Mouse (Mus musculus): ENCODE measurements at regions not wholly inside any gene's neighbourhood (a gene's known extent, or its start where the extent isn't known, plus 50 kb on each side); places are given as distances from the start of the nearest gene placed in this dataset.

DNA sequence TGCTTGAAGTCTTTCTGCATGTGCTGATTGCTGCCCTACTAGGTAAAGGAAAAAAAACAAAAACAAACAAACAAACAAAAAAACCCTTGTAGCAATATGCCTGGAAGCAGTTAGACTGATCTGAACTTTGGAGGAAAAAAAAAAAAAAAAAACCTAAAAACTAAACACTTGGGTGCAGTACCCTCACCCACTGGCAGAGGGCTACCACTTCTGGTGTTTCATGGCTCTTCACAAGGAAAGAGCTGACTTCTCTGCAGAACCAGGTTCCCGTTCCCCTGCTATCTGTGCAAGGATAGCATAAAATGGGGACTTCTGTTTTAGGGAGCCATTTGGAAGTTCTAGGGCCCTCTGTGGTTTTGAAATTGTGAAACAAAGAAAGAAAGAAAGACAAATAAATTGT lies 52.2 kb upstream of the Otud4 start:
- Histone ChIP-seq H3K27ac (ENCODE audit: control insufficient read depth, insufficient read depth, low read length) (no peak overlapping the region), H3K27me3 (ENCODE audit: control insufficient read depth, insufficient read depth, low read length) (no peaks in the 10 kb centered on the region), H3K4me1 (replicated peaks; ENCODE audit: control insufficient read depth, insufficient read depth, low read length) (no peaks in the 10 kb centered on the region), H3K4me3 (ENCODE audit: control insufficient read depth, insufficient read depth, low read length) (no peak overlapping the region), H3K36me3 (ENCODE audit: control insufficient read depth, insufficient read depth, low read length) (no peaks in the 10 kb centered on the region)
- peak; percentile 46 for DNase-seq
- TF ChIP-seq CTCF (IDR thresholded peaks at IDR 0.05; ENCODE audit: borderline replicate concordance, control insufficient read depth, extremely low read depth, insufficient read depth, low read length, poor library complexity) (no peak), POLR2A (IDR thresholded peaks at IDR 0.05; ENCODE audit: control insufficient read depth, extremely low read depth, insufficient read depth, low read length, poor library complexity) (no peak)
- WGBS, result 11% methylated on average over 1 of the region's 1 CpGs

GRCm38 (mm10) chr8:79584966-79585365 lies 54.5 kb upstream of the Otud4 start:
- H3K4me3 ChIP-seq (ENCODE audit: control insufficient read depth, insufficient read depth, low read length), result no peak overlapping the region
- 43% methylated on average over 3 of the region's 3 CpGs for WGBS

GRCm38 (mm10) chr8:79583326-79583725 lies 56.1 kb upstream of the Otud4 start:
- DNase-seq, result peak; percentile 16
- TF ChIP-seq CTCF (IDR thresholded peaks at IDR 0.05; ENCODE audit: borderline replicate concordance, control insufficient read depth, extremely low read depth, insufficient read depth, low read length, poor library complexity) (no peak), POLR2A (IDR thresholded peaks at IDR 0.05; ENCODE audit: control insufficient read depth, extremely low read depth, insufficient read depth, low read length, poor library complexity) (no peak)

More at GRCm38 (mm10) chr8:79584966-79585365, 54.5 kb upstream of the Otud4 start:
- no peak for DNase-seq
- no peaks in the 10 kb centered on the region for H3K4me1 ChIP-seq (replicated peaks; ENCODE audit: control insufficient read depth, insufficient read depth, low read length)
- H3K36me3 ChIP-seq (ENCODE audit: control insufficient read depth, insufficient read depth, low read length), result no peaks in the 10 kb centered on the region
- no peak for TF ChIP-seq POLR2A (IDR thresholded peaks at IDR 0.05; ENCODE audit: control insufficient read depth, extremely low read depth, insufficient read depth, low read length, poor library complexity)
- TF ChIP-seq CTCF (IDR thresholded peaks at IDR 0.05; ENCODE audit: borderline replicate concordance, control insufficient read depth, extremely low read depth, insufficient read depth, low read length, poor library complexity), result no peak
- no peak overlapping the region for H3K27ac ChIP-seq (ENCODE audit: control insufficient read depth, insufficient read depth, low read length)
- no peaks in the 10 kb centered on the region for H3K27me3 ChIP-seq (ENCODE audit: control insufficient read depth, insufficient read depth, low read length)

DNA sequence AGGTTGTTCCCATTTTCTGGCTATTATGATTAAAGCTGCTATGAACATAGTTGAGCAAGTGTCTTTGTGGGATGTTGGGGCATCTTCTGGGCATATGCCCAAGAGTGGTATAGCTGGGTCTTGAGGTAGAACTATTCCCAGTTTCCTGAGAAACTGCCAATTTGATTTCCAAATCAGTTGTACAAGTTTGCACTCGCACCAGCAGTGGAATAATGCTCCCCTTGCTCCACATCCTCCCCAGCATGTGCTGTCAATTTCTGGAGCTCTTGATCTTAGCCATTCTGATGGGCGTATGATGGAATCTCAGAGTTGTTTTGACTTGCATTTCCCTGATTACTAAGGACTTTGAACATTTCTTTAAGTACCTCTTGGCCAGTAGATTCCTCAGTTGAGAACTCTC lies 57.2 kb upstream of the Otud4 start:
- H3K27me3 ChIP-seq (ENCODE audit: control insufficient read depth, insufficient read depth, low read length), result no peaks in the 10 kb centered on the region
- no peak overlapping the region for H3K4me3 ChIP-seq (ENCODE audit: control insufficient read depth, insufficient read depth, low read length)
- no peaks in the 10 kb centered on the region for H3K4me1 ChIP-seq (replicated peaks; ENCODE audit: control insufficient read depth, insufficient read depth, low read length)
- 96% methylated on average over 2 of the region's 2 CpGs for WGBS
- TF ChIP-seq POLR2A (IDR thresholded peaks at IDR 0.05; ENCODE audit: control insufficient read depth, extremely low read depth, insufficient read depth, low read length, poor library complexity), result no peak
- no peak for TF ChIP-seq CTCF (IDR thresholded peaks at IDR 0.05; ENCODE audit: borderline replicate concordance, control insufficient read depth, extremely low read depth, insufficient read depth, low read length, poor library complexity)
- DNase-seq, result no peak
- no peaks in the 10 kb centered on the region for H3K36me3 ChIP-seq (ENCODE audit: control insufficient read depth, insufficient read depth, low read length)
- no peak overlapping the region for H3K27ac ChIP-seq (ENCODE audit: control insufficient read depth, insufficient read depth, low read length)

More at GRCm38 (mm10) chr8:79583326-79583725, 56.1 kb upstream of the Otud4 start:
- H3K4me3 ChIP-seq (ENCODE audit: control insufficient read depth, insufficient read depth, low read length), result no peak overlapping the region
- H3K27me3 ChIP-seq (ENCODE audit: control insufficient read depth, insufficient read depth, low read length), result no peaks in the 10 kb centered on the region
- H3K4me1 ChIP-seq (replicated peaks; ENCODE audit: control insufficient read depth, insufficient read depth, low read length), result no peaks in the 10 kb centered on the region
- WGBS, result 35% methylated on average over 6 of the region's 6 CpGs
- no peak overlapping the region for H3K27ac ChIP-seq (ENCODE audit: control insufficient read depth, insufficient read depth, low read length)
- H3K36me3 ChIP-seq (ENCODE audit: control insufficient read depth, insufficient read depth, low read length), result no peaks in the 10 kb centered on the region

DNA sequence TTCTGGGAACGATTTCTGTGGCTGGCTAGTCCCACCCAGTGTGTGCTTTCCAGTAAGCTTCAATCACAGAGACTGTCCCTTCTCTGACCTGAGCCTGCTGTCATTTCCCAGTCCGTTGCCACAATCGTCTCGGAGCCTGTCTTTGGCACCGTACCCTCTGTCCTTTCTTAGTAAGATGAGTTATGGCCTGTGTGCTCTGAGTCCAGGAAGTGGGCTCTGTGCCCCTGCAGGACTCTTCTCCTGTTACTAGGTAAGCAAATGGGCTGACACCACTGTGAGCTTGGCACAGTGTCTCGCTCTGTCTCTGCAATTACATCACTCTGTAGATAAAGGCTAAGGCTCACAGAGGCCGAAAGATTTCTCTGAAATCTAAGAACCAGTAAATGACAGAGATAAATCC lies 63.3 kb upstream of the Otud4 start:
- TF ChIP-seq POLR2A (IDR thresholded peaks at IDR 0.05; ENCODE audit: control insufficient read depth, extremely low read depth, insufficient read depth, low read length, poor library complexity) (no peak), CTCF (IDR thresholded peaks at IDR 0.05; ENCODE audit: borderline replicate concordance, control insufficient read depth, extremely low read depth, insufficient read depth, low read length, poor library complexity) (no peak)
- 84% methylated on average over 7 of the region's 7 CpGs for WGBS
- Histone ChIP-seq H3K4me3 (ENCODE audit: control insufficient read depth, insufficient read depth, low read length) (no peak overlapping the region), H3K27me3 (ENCODE audit: control insufficient read depth, insufficient read depth, low read length) (no peaks in the 10 kb centered on the region), H3K4me1 (replicated peaks; ENCODE audit: control insufficient read depth, insufficient read depth, low read length) (no peaks in the 10 kb centered on the region), H3K36me3 (ENCODE audit: control insufficient read depth, insufficient read depth, low read length) (no peaks in the 10 kb centered on the region), H3K27ac (ENCODE audit: control insufficient read depth, insufficient read depth, low read length) (no peak overlapping the region)
- DNase-seq, result no peak

DNA sequence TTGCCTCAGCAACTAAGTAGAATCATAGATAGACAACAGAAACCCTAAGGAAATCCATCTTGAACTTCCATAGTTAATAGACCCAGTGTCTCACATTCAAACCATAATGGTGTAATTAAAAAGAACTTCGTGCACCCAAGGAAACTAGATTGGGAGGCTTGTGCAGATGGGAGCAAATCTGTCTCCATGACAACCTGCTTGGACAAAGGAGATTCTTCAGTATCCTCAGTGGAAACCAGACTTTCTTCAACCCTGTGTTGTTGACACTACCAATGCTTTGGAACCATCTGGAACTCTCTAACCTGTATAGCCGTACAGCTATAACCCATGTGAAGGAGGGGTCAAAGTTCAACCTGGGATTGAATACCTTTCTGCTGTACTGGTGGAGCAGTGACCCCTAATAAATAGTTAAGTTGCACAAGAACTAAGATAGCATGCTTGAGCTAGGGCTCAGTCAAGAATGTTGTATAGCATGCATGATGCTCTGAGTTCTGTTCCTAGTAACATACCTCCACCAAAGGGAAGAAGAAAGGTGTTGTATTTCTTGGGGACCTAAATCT lies 64.2 kb upstream of the Otud4 start:
- TF ChIP-seq POLR2A (IDR thresholded peaks at IDR 0.05; ENCODE audit: control insufficient read depth, extremely low read depth, insufficient read depth, low read length, poor library complexity), result no peak
- TF ChIP-seq CTCF (IDR thresholded peaks at IDR 0.05; ENCODE audit: borderline replicate concordance, control insufficient read depth, extremely low read depth, insufficient read depth, low read length, poor library complexity), result no peak
- WGBS, result 90% methylated on average over 2 of the region's 2 CpGs
- Histone ChIP-seq H3K4me3 (ENCODE audit: control insufficient read depth, insufficient read depth, low read length) (no peak overlapping the region), H3K36me3 (ENCODE audit: control insufficient read depth, insufficient read depth, low read length) (no peaks in the 10 kb centered on the region), H3K27ac (ENCODE audit: control insufficient read depth, insufficient read depth, low read length) (no peak overlapping the region), H3K4me1 (replicated peaks; ENCODE audit: control insufficient read depth, insufficient read depth, low read length) (no peaks in the 10 kb centered on the region), H3K27me3 (ENCODE audit: control insufficient read depth, insufficient read depth, low read length) (no peaks in the 10 kb centered on the region)
- DNase-seq, result no peak

DNA sequence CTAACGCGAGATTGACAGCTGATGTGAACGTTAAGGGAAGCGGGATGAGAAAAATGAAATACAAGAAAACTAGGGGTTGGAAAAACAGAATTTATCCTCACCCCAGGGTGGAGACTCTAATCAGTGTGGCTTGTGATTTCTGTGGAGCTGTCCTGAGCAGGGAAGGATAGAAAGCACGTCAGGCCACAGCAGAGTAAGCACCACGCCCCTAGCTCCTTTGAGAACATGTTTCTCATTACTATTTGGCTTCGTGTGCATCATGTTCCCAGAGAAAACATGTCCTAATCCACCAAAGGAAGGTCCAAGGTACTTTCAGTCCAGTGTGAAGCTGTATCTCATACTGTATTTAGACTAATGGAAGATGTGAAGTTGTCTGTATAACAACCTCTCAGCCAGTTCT lies 65.9 kb upstream of the Otud4 start:
- H3K36me3 ChIP-seq (ENCODE audit: control insufficient read depth, insufficient read depth, low read length), result no peaks in the 10 kb centered on the region
- no peaks in the 10 kb centered on the region for H3K4me1 ChIP-seq (replicated peaks; ENCODE audit: control insufficient read depth, insufficient read depth, low read length)
- H3K4me3 ChIP-seq (ENCODE audit: control insufficient read depth, insufficient read depth, low read length), result no peak overlapping the region
- no peak for DNase-seq
- no peak overlapping the region for H3K27ac ChIP-seq (ENCODE audit: control insufficient read depth, insufficient read depth, low read length)
- TF ChIP-seq POLR2A (IDR thresholded peaks at IDR 0.05; ENCODE audit: control insufficient read depth, extremely low read depth, insufficient read depth, low read length, poor library complexity) (no peak), CTCF (IDR thresholded peaks at IDR 0.05; ENCODE audit: borderline replicate concordance, control insufficient read depth, extremely low read depth, insufficient read depth, low read length, poor library complexity) (no peak)
- 96% methylated on average over 7 of the region's 7 CpGs for WGBS
- H3K27me3 ChIP-seq (ENCODE audit: control insufficient read depth, insufficient read depth, low read length), result no peaks in the 10 kb centered on the region

Data from thymus, adult 2 months (tissue).